Mouse (Mus musculus) lung, adult 18-20 months (tissue): ENCODE measurements around the gene Iqsec1.

Experiments
- DNase-seq, 2 experiments: peaks; one replicate each; pipeline ENCODE4 v3.0.0; 2022; ENCODE audit warnings: mixed read lengths in 2 of 2

The Iqsec1 gene

GRCm38 (mm10) chr6:90702197-90702596 lies 286.3 kb downstream of the Iqsec1 start:
- DNase-seq: no peak

GRCm38 (mm10) chr6:90701391-90701790 lies 287.1 kb downstream of the Iqsec1 start:
- no peak for DNase-seq

- no peak for DNase-seq
These were observed 287.7 kb downstream of the Iqsec1 start for GRCm38 (mm10) chr6:90700737-90701136.

- no peak for DNase-seq
These were observed 288.4 kb downstream of the Iqsec1 start for GRCm38 (mm10) chr6:90700068-90700467.

- no peak for DNase-seq
These were observed 289.6 kb downstream of the Iqsec1 start for GRCm38 (mm10) chr6:90698843-90699242.

- DNase-seq: no peak
These were observed 292.7 kb downstream of the Iqsec1 start for GRCm38 (mm10) chr6:90695754-90696153.

- DNase-seq: no peak
These were observed 296.1 kb downstream of the Iqsec1 start for GRCm38 (mm10) chr6:90692404-90692803.

- no peak for DNase-seq
These were observed 296.6 kb downstream of the Iqsec1 start for GRCm38 (mm10) chr6:90691935-90692334.

GRCm38 (mm10) chr6:90689500-90689899 lies 299.0 kb downstream of the Iqsec1 start:
- no peak for DNase-seq

- DNase-seq: no peak
These were observed 299.7 kb downstream of the Iqsec1 start for GRCm38 (mm10) chr6:90688742-90689141.

- DNase-seq: no peak
These were observed 300.5 kb downstream of the Iqsec1 start for GRCm38 (mm10) chr6:90688003-90688402.

- no peak for DNase-seq
These were observed 301.7 kb downstream of the Iqsec1 start for GRCm38 (mm10) chr6:90686812-90687211.

GRCm38 (mm10) chr6:90683831-90684532 lies 304.5 kb downstream of the Iqsec1 start:
- no peak for DNase-seq

- peak in 1 of 2 experiments; percentile 45 for DNase-seq
These were observed 308.1 kb downstream of the Iqsec1 start for GRCm38 (mm10) chr6:90680401-90680800.

- no peak for DNase-seq
These were observed 309.7 kb downstream of the Iqsec1 start for GRCm38 (mm10) chr6:90678759-90679158.

GRCm38 (mm10) chr6:90668693-90669092 lies 319.8 kb downstream of the Iqsec1 start:
- no peak for DNase-seq

GRCm38 (mm10) chr6:90663736-90664135 lies 324.7 kb downstream of the Iqsec1 start:
- DNase-seq: no peak

GRCm38 (mm10) chr6:90662148-90662547 lies 326.3 kb downstream of the Iqsec1 start:
- DNase-seq: no peak

GRCm38 (mm10) chr6:90661029-90661399 lies 327.5 kb downstream of the Iqsec1 start:
- no peak for DNase-seq

- DNase-seq: peak; percentile 18 to 40
These were observed 328.0 kb downstream of the Iqsec1 start for GRCm38 (mm10) chr6:90660398-90661028.

- no peak for DNase-seq
These were observed 328.6 kb downstream of the Iqsec1 start for GRCm38 (mm10) chr6:90659913-90660312.

- peak in 1 of 2 experiments; percentile 17 for DNase-seq
These were observed 332.1 kb downstream of the Iqsec1 start for GRCm38 (mm10) chr6:90656344-90656850.

GRCm38 (mm10) chr6:90653736-90654135 lies 334.7 kb downstream of the Iqsec1 start:
- peak; percentile 43 to 65 for DNase-seq

GRCm38 (mm10) chr6:90650634-90651033 lies 337.9 kb downstream of the Iqsec1 start:
- DNase-seq: no peak
